Mouse (Mus musculus) spleen, adult 10 weeks (tissue): ENCODE data around the gene Zfp600. TPM values are rescaled to one million over a fixed set of nuclear protein-coding genes. Genes with fewer than 3 reads are reported as not detected.

ENCODE experiments used
- polyA plus RNA-seq: library from polyadenylated mRNA; stranded (reverse); fragments of 350-450 nt; fragmentation: Illumina TruSeq; extraction: RNeasy Lipid Tissue Mini Kit (QIAGEN cat#74804); gene quantifications from one replicate; pipeline ENCODE4 v1.2.3, GENCODE M21; 2015; ENCODE audit warnings: low replicate concordance; ENCODE audit not compliant: insufficient read depth

Gene Zfp600
- polyA plus RNA-seq = not detected

GRCm38 (mm10) chr4:146156524-146156923 lies at the start of gene Zfp600:
TSS of gene Zfp600 (plus strand) at chr4:146156824.

Other genes with a start within 250 kb of the Zfp600 start
- gene Zfp987, start 59.5 kb upstream of the Zfp600 start, polyA plus RNA-seq = 3.3 TPM